Mouse (Mus musculus) embryonic facial prominence, embryonic 13.5 days (tissue): Measurements from ENCODE around the gene Gna11. TPM values are rescaled to one million over a fixed set of nuclear protein-coding genes. Genes with fewer than 3 reads are reported as not detected.

Experiments used
- ATAC-seq: fragments of 200-750 bp; cut with Nextera tagmentation; 2 replicates; pipeline ENCODE4 v1.8.0; 2017; ENCODE audit warnings: low read depth; ENCODE audit not compliant: insufficient number of reproducible peaks, insufficient read depth, low FRiP score, low TSS enrichment
- H3K27ac ChIP-seq: fragments of 300-500 bp; sonication (generic); 2 replicates; pipeline ENCODE4 v1.5.1; 2015; ENCODE audit warnings: moderate library complexity, mild to moderate bottlenecking, inconsistent platforms
- H3K27me3 ChIP-seq: fragments of 300-500 bp; sonication (generic); 2 replicates; pipeline ENCODE4 v1.6.1; 2015; ENCODE audit warnings: mild to moderate bottlenecking, inconsistent platforms
- H3K36me3 ChIP-seq: fragments of 300-500 bp; sonication (generic); 2 replicates; pipeline ENCODE4 v1.6.1; 2015; ENCODE audit warnings: mild to moderate bottlenecking, inconsistent platforms
- H3K4me1 ChIP-seq: fragments of 300-500 bp; sonication (generic); 2 replicates; pipeline ENCODE4 v1.6.1; 2015; ENCODE audit warnings: inconsistent platforms
- H3K4me2 ChIP-seq: fragments of 300-500 bp; sonication (generic); 2 replicates; pipeline ENCODE4 v1.6.1; 2015; ENCODE audit warnings: moderate library complexity, mild to moderate bottlenecking, inconsistent platforms
- H3K4me3 ChIP-seq: fragments of 300-500 bp; sonication (generic); 2 replicates; pipeline ENCODE4 v1.5.1; 2015; ENCODE audit warnings: mild to moderate bottlenecking, inconsistent platforms
- H3K9ac ChIP-seq: fragments of 300-500 bp; sonication (generic); 2 replicates; pipeline ENCODE4 v1.6.1; 2015; ENCODE audit warnings: mild to moderate bottlenecking, inconsistent platforms
- H3K9me3 ChIP-seq: fragments of 300-500 bp; sonication (generic); 2 replicates; pipeline ENCODE4 v1.6.1; 2016; ENCODE audit warnings: inconsistent platforms
- WGBS: fragments of 180-500 bp; shearing (Covaris S2); methylation state at CpG from one replicate; pipeline ENCODE4 v1.1.7; 2015; ENCODE audit warnings: mixed read lengths; 5-methylcytosine and 5-hydroxymethylcytosine counted together
- polyA plus RNA-seq: library from polyadenylated mRNA; unstranded; fragments of >200 nt; fragmentation: Nextera tagmentation; extraction: Ambion mirVana; gene quantifications from 2 replicates; pipeline ENCODE4 v1.2.1, GENCODE M21; 2015

Gna11 gene
- polyA plus RNA-seq, result 84.2 and 90.1 TPM in 2 replicates

DNA sequence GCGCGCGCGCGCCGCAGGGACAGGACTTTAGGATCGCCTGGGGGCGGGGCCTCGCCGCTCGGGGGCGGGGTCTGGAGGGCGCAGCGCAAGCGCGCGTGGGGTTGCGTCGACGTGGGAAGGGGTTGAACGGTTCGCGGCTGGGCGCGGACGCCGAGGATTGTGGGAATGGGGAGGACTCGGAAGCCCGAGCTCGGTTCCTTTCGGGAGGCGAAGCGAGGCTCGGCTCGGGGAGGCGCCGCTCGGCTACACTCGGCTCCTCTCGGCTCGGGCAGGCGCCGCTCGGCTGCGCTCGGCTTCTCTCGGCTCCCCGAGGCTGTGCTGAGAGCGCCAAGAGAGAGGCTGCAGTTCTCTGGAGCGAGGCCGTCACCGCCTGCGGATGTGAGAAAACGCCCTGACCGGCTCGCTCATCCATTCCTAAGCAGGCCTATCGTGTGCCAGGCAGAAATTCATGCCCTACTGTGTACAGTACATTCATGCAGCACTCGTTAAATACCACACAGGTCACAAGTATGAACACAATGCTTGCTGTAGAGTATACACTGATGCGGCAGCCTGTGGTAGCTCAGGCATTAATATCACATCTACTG, at the start of gene Gna11:
Gene Gna11, minus strand, starts transcription at position 30 of the 587 bp plus-strand sequence.
- peak within 1 kb of the TSS; percentile 99 for H3K4me3 ChIP-seq
- peak within 1 kb of the TSS; percentile 74 for H3K27ac ChIP-seq
- peak within 1 kb of the TSS; percentile 98 for H3K9ac ChIP-seq
- H3K4me1 ChIP-seq, result peaks cover 36% of the 10 kb centered on the region
- no peaks in the 10 kb centered on the region for H3K27me3 ChIP-seq
- peak within 1 kb of the TSS; percentile 97 for H3K4me2 ChIP-seq
- WGBS, result 2% methylated on average over 42 of the region's 59 CpGs
- no peaks in the 10 kb centered on the region for H3K9me3 ChIP-seq
- H3K36me3 ChIP-seq, result peaks cover 24% of the 10 kb centered on the region
- peak; percentile 93 for ATAC-seq

DNA sequence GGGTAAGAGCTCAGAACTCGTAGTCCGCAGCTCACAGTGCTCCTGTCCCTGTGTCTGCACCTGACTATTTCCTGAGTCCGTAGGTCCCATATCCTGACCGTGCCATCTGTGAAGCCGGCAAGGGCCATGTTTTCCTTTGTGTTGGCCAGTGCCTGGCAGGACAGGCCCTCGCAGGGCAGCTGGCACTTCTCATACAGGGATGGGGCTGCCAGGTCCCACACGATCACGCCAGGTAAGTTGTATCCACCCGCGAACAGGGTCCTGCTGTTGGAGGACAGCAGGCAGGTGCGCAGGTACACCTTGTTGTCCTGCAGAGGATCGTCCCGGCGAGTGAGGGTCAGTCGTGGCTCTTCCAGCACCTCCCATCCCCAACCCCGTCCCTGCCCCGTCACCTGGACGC, 48.9 kb upstream of the Gna11 start:
- Histone ChIP-seq H3K27me3 (peaks cover 25% of the 10 kb centered on the region), H3K4me2 (no peak overlapping the region), H3K27ac (no peak overlapping the region), H3K9ac (no peak overlapping the region), H3K9me3 (no peaks in the 10 kb centered on the region), H3K4me3 (no peak overlapping the region), H3K4me1 (peaks cover 43% of the 10 kb centered on the region), H3K36me3 (peaks cover 22% of the 10 kb centered on the region)
- 74% methylated on average over 18 of the region's 18 CpGs for WGBS
- no peak for ATAC-seq

DNA sequence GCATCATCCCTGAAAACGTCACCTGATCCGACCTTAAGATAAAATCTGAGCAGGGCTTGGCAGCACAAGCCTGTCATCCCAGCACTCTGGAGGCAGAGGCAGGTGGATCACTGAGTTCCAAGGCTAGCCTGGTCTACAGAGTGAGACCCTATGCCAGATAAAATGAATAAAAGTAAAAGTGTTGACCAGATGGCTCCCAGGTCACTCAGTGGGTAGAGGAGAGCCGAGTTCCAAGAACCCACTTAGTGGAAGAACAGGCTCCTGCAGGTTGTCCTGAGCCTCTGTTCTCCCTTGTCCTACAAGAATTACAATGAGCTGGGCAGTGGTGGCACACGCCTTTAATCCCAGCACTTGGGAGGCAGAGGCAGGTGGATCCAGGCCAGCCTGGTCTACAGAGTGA, 48.2 kb upstream of the Gna11 start:
- Histone ChIP-seq H3K9me3 (no peaks in the 10 kb centered on the region), H3K4me1 (peaks cover 39% of the 10 kb centered on the region), H3K27me3 (peaks cover 25% of the 10 kb centered on the region), H3K4me3 (no peak overlapping the region), H3K9ac (no peak overlapping the region), H3K36me3 (peaks cover 29% of the 10 kb centered on the region), H3K27ac (no peak overlapping the region), H3K4me2 (no peak overlapping the region)
- 69% methylated on average over 4 of the region's 4 CpGs for WGBS
- no peak for ATAC-seq

DNA sequence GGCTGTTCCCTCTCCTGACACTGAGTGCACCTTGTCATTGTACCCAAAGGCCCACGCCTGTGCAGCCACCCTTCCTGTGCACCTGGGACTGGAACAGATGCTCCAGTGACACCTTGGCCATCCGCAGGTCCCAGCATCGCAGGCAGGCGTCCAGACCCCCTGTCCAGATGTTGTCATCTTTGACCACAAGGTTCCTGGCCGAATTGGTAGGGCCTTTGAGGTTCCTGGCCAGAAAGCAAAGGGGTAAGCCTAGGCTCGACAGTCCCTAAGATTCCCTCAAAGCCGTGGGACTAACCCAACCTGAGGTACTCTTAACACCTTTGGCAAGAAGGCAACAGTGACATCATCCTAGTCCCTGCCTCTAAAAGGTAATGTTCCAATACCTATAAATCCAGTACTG, 47.6 kb upstream of the Gna11 start:
- Histone ChIP-seq H3K27ac (no peak overlapping the region), H3K27me3 (peaks cover 25% of the 10 kb centered on the region), H3K36me3 (peaks cover 35% of the 10 kb centered on the region), H3K9ac (no peak overlapping the region), H3K4me3 (no peak overlapping the region), H3K4me1 (peaks cover 33% of the 10 kb centered on the region), H3K9me3 (no peaks in the 10 kb centered on the region), H3K4me2 (no peak overlapping the region)
- ATAC-seq, result no peak
- 82% methylated on average over 7 of the region's 7 CpGs for WGBS

DNA sequence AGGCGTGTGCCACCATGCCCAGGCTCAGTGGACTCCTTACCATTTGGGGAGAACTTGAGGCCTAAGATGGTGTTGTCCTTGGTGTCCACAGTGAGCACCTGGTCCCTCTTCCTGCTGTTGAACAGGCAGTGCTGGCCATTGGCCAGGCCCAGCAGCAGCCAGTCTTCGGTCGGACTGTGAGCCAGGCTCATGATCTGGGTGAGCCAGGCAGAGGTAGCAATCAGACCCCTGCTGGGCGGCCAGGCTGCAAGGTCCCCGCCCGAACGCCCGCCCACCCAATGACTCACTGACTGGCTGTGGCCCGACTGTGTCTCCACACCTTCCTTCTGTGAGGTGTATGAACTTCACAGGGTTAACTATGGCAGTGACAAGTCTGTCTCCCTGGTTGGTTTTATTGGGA, 46.9 kb upstream of the Gna11 start:
- Histone ChIP-seq H3K9ac (no peak overlapping the region), H3K4me1 (peaks cover 25% of the 10 kb centered on the region), H3K9me3 (no peaks in the 10 kb centered on the region), H3K27ac (no peak overlapping the region), H3K4me3 (no peak overlapping the region), H3K36me3 (peaks cover 43% of the 10 kb centered on the region), H3K27me3 (peaks cover 25% of the 10 kb centered on the region), H3K4me2 (no peak overlapping the region)
- no peak for ATAC-seq
- WGBS, result 69% methylated on average over 9 of the region's 9 CpGs

GRCm38 (mm10) chr10:81588739-81589138, 43.7 kb upstream of the Gna11 start:
- H3K4me3 ChIP-seq, result no peak overlapping the region
- H3K36me3 ChIP-seq, result peaks cover 73% of the 10 kb centered on the region
- no peak for ATAC-seq
- peaks cover 10% of the 10 kb centered on the region for H3K27me3 ChIP-seq
- no peak overlapping the region for H3K27ac ChIP-seq
- H3K9ac ChIP-seq, result no peak overlapping the region
- H3K9me3 ChIP-seq, result no peaks in the 10 kb centered on the region
- WGBS, result 66% methylated on average over 7 of the region's 7 CpGs
- peaks cover 1% of the 10 kb centered on the region; the same call in 1 of the 2 replicates for H3K4me1 ChIP-seq
- no peak overlapping the region for H3K4me2 ChIP-seq

- H3K36me3 ChIP-seq, result peaks cover 75% of the 10 kb centered on the region
- no peak overlapping the region for H3K27ac ChIP-seq
- H3K4me1 ChIP-seq, result peaks cover 33% of the 10 kb centered on the region
- ATAC-seq, result no peak
- H3K4me3 ChIP-seq, result no peak overlapping the region
- no peaks in the 10 kb centered on the region for H3K9me3 ChIP-seq
- H3K9ac ChIP-seq, result no peak overlapping the region
- no peak overlapping the region for H3K4me2 ChIP-seq
- H3K27me3 ChIP-seq, result no peaks in the 10 kb centered on the region; the same call in none of the 2 replicates
- 65% methylated on average over 6 of the region's 6 CpGs for WGBS
Measured at GRCm38 (mm10) chr10:81583347-81583746, 38.4 kb upstream of the Gna11 start.

- peaks cover 5% of the 10 kb centered on the region for H3K27me3 ChIP-seq
- H3K36me3 ChIP-seq, result peaks cover 62% of the 10 kb centered on the region
- H3K9ac ChIP-seq, result peak overlapping the region; percentile 54
- H3K9me3 ChIP-seq, result no peaks in the 10 kb centered on the region
- WGBS, result 60% methylated on average over 25 of the region's 25 CpGs
- H3K4me3 ChIP-seq, result no peak overlapping the region
- H3K4me2 ChIP-seq, result peak overlapping the region; percentile 27
- H3K27ac ChIP-seq, result no peak overlapping the region
- peaks cover 60% of the 10 kb centered on the region for H3K4me1 ChIP-seq
- ATAC-seq, result no peak
Measured at GRCm38 (mm10) chr10:81580441-81581070, 35.6 kb upstream of the Gna11 start.

DNA sequence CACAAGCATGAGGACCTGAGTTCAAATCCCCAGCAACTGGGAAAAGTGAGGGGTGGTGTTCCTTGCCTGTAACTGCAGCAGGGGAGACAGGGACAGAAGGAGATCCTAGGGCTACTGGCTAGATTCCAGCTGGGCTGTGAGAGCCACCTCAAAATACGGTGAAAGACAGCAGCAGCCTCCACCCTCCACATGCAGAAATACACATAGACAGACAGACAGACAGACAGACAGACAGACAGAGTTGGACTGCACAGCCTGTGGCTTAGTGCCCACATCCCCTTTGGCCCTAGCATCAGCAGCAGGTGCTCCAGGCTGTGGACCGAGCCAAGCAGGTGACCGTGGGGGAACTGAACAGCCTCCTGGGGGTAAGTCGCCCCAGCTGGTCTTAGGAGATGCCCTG, 35.0 kb upstream of the Gna11 start:
- Histone ChIP-seq H3K9ac (peak overlapping the region; percentile 54), H3K9me3 (no peaks in the 10 kb centered on the region), H3K36me3 (peaks cover 56% of the 10 kb centered on the region), H3K4me3 (no peak overlapping the region), H3K27ac (no peak overlapping the region), H3K4me2 (peak overlapping the region; percentile 27), H3K27me3 (peaks cover 5% of the 10 kb centered on the region), H3K4me1 (peaks cover 65% of the 10 kb centered on the region)
- WGBS, result 76% methylated on average over 4 of the region's 4 CpGs
- no peak for ATAC-seq

GRCm38 (mm10) chr10:81575695-81576094, 30.7 kb upstream of the Gna11 start:
- Histone ChIP-seq H3K36me3 (peaks cover 24% of the 10 kb centered on the region), H3K9ac (peak overlapping the region; percentile 88), H3K4me1 (peaks cover 76% of the 10 kb centered on the region), H3K27ac (peak overlapping the region; percentile 81), H3K27me3 (peaks cover 14% of the 10 kb centered on the region), H3K4me2 (peak overlapping the region; percentile 86), H3K4me3 (peak overlapping the region; percentile 77), H3K9me3 (no peaks in the 10 kb centered on the region)
- WGBS, result 1% methylated on average over 6 of the region's 6 CpGs
- no peak for ATAC-seq

- ATAC-seq, result no peak
- peak overlapping the region; percentile 81 for H3K27ac ChIP-seq
- peak overlapping the region; percentile 86 for H3K4me2 ChIP-seq
- H3K9me3 ChIP-seq, result no peaks in the 10 kb centered on the region
- peak overlapping the region; percentile 77 for H3K4me3 ChIP-seq
- H3K9ac ChIP-seq, result peak overlapping the region; percentile 88
- peaks cover 14% of the 10 kb centered on the region for H3K27me3 ChIP-seq
- H3K4me1 ChIP-seq, result peaks cover 76% of the 10 kb centered on the region
- peaks cover 19% of the 10 kb centered on the region for H3K36me3 ChIP-seq
- WGBS, result under 1% methylated on average over 30 of the region's 30 CpGs
Measured at GRCm38 (mm10) chr10:81575208-81575631, 30.2 kb upstream of the Gna11 start.
